Mouse (Mus musculus) spleen, adult 2 months (tissue): ENCODE measurements around the gene Prkg1.

Experiments
- CTCF ChIP-seq: fragments of 200-500 bp; IDR thresholded peaks from 2 replicates; pipeline ENCODE4 v1.5.1; 2011; ENCODE audit warnings: mild to moderate bottlenecking, inconsistent platforms; ENCODE audit not compliant: insufficient read depth, insufficient read length, insufficient replicate concordance; ENCODE audit errors: extremely low read depth
- POLR2A ChIP-seq: fragments of 200-500 bp; IDR thresholded peaks from 2 replicates; pipeline ENCODE4 v1.6.1; 2011; ENCODE audit warnings: low read depth, low read length, inconsistent platforms

DNA sequence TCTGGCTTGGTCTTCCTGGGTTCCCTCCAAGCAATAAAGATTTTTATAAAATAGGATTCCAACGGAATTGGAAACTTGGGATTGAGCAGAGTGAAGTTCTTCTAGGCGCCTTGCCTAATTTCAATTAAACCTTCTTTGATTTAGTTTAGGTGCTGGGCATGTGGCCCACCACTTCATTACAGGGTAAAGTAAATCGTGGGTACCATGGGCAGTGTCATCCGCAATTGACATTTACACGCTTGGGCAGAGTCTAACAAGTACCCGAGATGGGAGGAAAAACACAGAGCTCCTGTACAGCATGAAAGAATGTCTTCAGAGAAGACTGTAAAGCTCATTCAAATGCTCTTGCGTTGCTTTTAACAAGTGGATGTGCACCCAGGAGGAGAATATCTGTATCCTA, 622.9 kb downstream of the Prkg1 start:
- TF ChIP-seq CTCF: no peak
- TF ChIP-seq POLR2A: no peak
